Mouse (Mus musculus) lung, embryonic 14.5 days (tissue): Measurements from ENCODE around the gene Rps25. TPM values are rescaled to one million over a fixed set of nuclear protein-coding genes. Genes with fewer than 3 reads are reported as not detected.
A peak's percentile ranks its signal among the peaks of the same experiment; 100 is the strongest.
"Not testable (repeated sequence)": the region's sequence is repeated elsewhere in the genome, so short reads cannot be mapped to it uniquely, and the experiment has no call there.

ENCODE experiments used
- ATAC-seq: fragments of 200-750 bp; cut with Nextera tagmentation; 2 replicates; pipeline ENCODE4 v1.8.0; 2017; ENCODE audit warnings: mild to moderate bottlenecking, moderate TSS enrichment, moderate library complexity; ENCODE audit not compliant: insufficient read depth
- DNase-seq: peaks from one replicate; pipeline ENCODE4 v3.0.0-alpha.2; 2015
- H3K27ac ChIP-seq: fragments of 300-500 bp; sonication (generic); 2 replicates; pipeline ENCODE4 v1.5.1; 2014; ENCODE audit warnings: low read depth, mild to moderate bottlenecking, moderate library complexity
- H3K27me3 ChIP-seq: fragments of 300-500 bp; sonication (generic); 2 replicates; pipeline ENCODE4 v1.6.1; 2014; ENCODE audit warnings: low read length, control low read depth; ENCODE audit not compliant: insufficient read depth
- H3K36me3 ChIP-seq: fragments of 300-500 bp; sonication (generic); 2 replicates; pipeline ENCODE4 v1.6.1; 2014; ENCODE audit warnings: control low read depth; ENCODE audit not compliant: insufficient read depth
- H3K4me1 ChIP-seq: fragments of 300-500 bp; sonication (generic); 2 replicates; pipeline ENCODE4 v1.6.1; 2014; ENCODE audit warnings: antibody characterized with exemption, control low read depth; ENCODE audit not compliant: insufficient read depth
- H3K4me2 ChIP-seq: fragments of 300-500 bp; sonication (generic); 2 replicates; pipeline ENCODE4 v1.6.1; 2014; ENCODE audit warnings: mild to moderate bottlenecking
- H3K4me3 ChIP-seq: fragments of 300-500 bp; sonication (generic); 2 replicates; pipeline ENCODE4 v1.5.1; 2014; ENCODE audit warnings: low read depth, low read length
- H3K9ac ChIP-seq: fragments of 300-500 bp; sonication (generic); 2 replicates; pipeline ENCODE4 v1.6.1; 2014
- H3K9me3 ChIP-seq: fragments of 300-500 bp; sonication (generic); 2 replicates; pipeline ENCODE4 v1.6.1; 2016; ENCODE audit warnings: low read depth, low read length, control low read depth
- CTCF ChIP-seq: IDR thresholded peaks from 2 replicates; pipeline ENCODE4 v1.5.1; 2016; ENCODE audit warnings: antibody characterized with exemption, low read depth
- WGBS: fragments of 180-500 bp; shearing (Covaris S2); extraction: QIAGEN DNeasy Blood & Tissue Kit; methylation state at CpG from one replicate; pipeline ENCODE4 v1.1.7; 2014; 5-methylcytosine and 5-hydroxymethylcytosine counted together
- polyA plus RNA-seq: library from polyadenylated mRNA; unstranded; fragments of >200 nt; fragmentation: Nextera tagmentation; extraction: Ambion mirVana; gene quantifications from 2 replicates; pipeline ENCODE4 v1.2.1, GENCODE M21; 2014

Rps25 gene
- polyA plus RNA-seq, 1 experiment from 2014 or later, result 2,509 TPM

- H3K4me1 ChIP-seq, result 0 out of 2 replicates have a peak, but pooled peaks cover 2% of the 10 kb centered on the region
- 75% methylated on average over 4 of the region's 4 CpGs for WGBS
- TF ChIP-seq CTCF, result no peak
- H3K9me3 ChIP-seq, result no peaks in the 10 kb centered on the region
- ATAC-seq (no peak), DNase-seq (no peak)
- H3K9ac ChIP-seq, result no peak overlapping the region
- H3K27me3 ChIP-seq, result no peaks in the 10 kb centered on the region
- H3K27ac ChIP-seq, result no peak overlapping the region
- no peak overlapping the region for H3K4me3 ChIP-seq
- H3K36me3 ChIP-seq, result no peaks in the 10 kb centered on the region
- H3K4me2 ChIP-seq, result no peak overlapping the region
Measured at GRCm38 (mm10) chr9:44423576-44423975, 16.6 kb downstream of the Rps25 start.

- Histone ChIP-seq H3K4me1 (no peaks in the 10 kb centered on the region), H3K27me3 (no peaks in the 10 kb centered on the region), H3K9ac (no peak overlapping the region), H3K36me3 (no peaks in the 10 kb centered on the region), H3K4me2 (no peak overlapping the region), H3K9me3 (no peaks in the 10 kb centered on the region), H3K4me3 (no peak overlapping the region), H3K27ac (no peak overlapping the region)
- no peak for TF ChIP-seq CTCF
- ATAC-seq (no peak), DNase-seq (no peak)
- WGBS, result 35% methylated on average over 5 of the region's 5 CpGs
Measured at GRCm38 (mm10) chr9:44432577-44433185, 25.7 kb downstream of the Rps25 start.

GRCm38 (mm10) chr9:44435747-44436146, 28.8 kb downstream of the Rps25 start:
- no peak overlapping the region for H3K9ac ChIP-seq
- no peak overlapping the region for H3K27ac ChIP-seq
- H3K9me3 ChIP-seq, result no peaks in the 10 kb centered on the region
- ATAC-seq (no peak), DNase-seq (no peak)
- H3K4me1 ChIP-seq, result no peaks in the 10 kb centered on the region
- 73% methylated on average over 6 of the region's 6 CpGs for WGBS
- no peak overlapping the region for H3K4me3 ChIP-seq
- no peaks in the 10 kb centered on the region for H3K27me3 ChIP-seq
- no peak for TF ChIP-seq CTCF
- H3K36me3 ChIP-seq, result no peaks in the 10 kb centered on the region
- no peak overlapping the region for H3K4me2 ChIP-seq

GRCm38 (mm10) chr9:44440961-44441360, 34.0 kb downstream of the Rps25 start, which contains the start of gene Foxr1:
TSS of gene Foxr1 (minus strand) at chr9:44441136.
- Histone ChIP-seq H3K4me3 (no peak within 1 kb of the TSS), H3K27me3 (no peaks in the 10 kb centered on the region), H3K9ac (no peak within 1 kb of the TSS), H3K4me1 (no peaks in the 10 kb centered on the region), H3K36me3 (no peaks in the 10 kb centered on the region), H3K9me3 (no peaks in the 10 kb centered on the region), H3K27ac (no peak within 1 kb of the TSS), H3K4me2 (no peak within 1 kb of the TSS)
- ATAC-seq (no peak), DNase-seq (no peak)
- no peak for TF ChIP-seq CTCF
- 60% methylated on average over 19 of the region's 19 CpGs for WGBS

GRCm38 (mm10) chr9:44444402-44445025, 37.6 kb downstream of the Rps25 start:
- not testable (repeated sequence) for H3K9me3 ChIP-seq, H3K4me3 ChIP-seq, H3K4me2 ChIP-seq, H3K4me1 ChIP-seq, DNase-seq, H3K9ac ChIP-seq, H3K36me3 ChIP-seq, H3K27me3 ChIP-seq, ATAC-seq, H3K27ac ChIP-seq
- WGBS, result 73% methylated on average over 7 of the region's 7 CpGs

- no peaks in the 10 kb centered on the region for H3K9me3 ChIP-seq
- ATAC-seq (no peak), DNase-seq (peak; percentile 13)
Measured at GRCm38 (mm10) chr9:44450387-44450786, 43.4 kb downstream of the Rps25 start.

GRCm38 (mm10) chr9:44454132-44454890, 47.4 kb downstream of the Rps25 start:
- H3K36me3 ChIP-seq, result no peaks in the 10 kb centered on the region
- H3K4me3 ChIP-seq, result no peak overlapping the region; the same call in 1 of the 2 replicates
- peak; percentile 94 for TF ChIP-seq CTCF
- no peak overlapping the region for H3K9ac ChIP-seq
- no peaks in the 10 kb centered on the region for H3K4me1 ChIP-seq
- no peak overlapping the region for H3K27ac ChIP-seq
- H3K4me2 ChIP-seq, result peak overlapping the region; percentile 1; the same call in 1 of the 2 replicates
- 0 out of 2 replicates have a peak, but pooled peaks cover 5% of the 10 kb centered on the region for H3K27me3 ChIP-seq
- no peaks in the 10 kb centered on the region for H3K9me3 ChIP-seq
- 5% methylated on average over 14 of the region's 14 CpGs for WGBS
- ATAC-seq, result peak; percentile 93
- DNase-seq, result peak; percentile 92

More at GRCm38 (mm10) chr9:44450387-44450786, 43.4 kb downstream of the Rps25 start:
- Histone ChIP-seq H3K9ac (no peak overlapping the region), H3K4me3 (no peak overlapping the region), H3K4me1 (no peaks in the 10 kb centered on the region), H3K4me2 (no peak overlapping the region), H3K27me3 (0 out of 2 replicates have a peak, but pooled peaks cover 3% of the 10 kb centered on the region), H3K36me3 (no peaks in the 10 kb centered on the region), H3K27ac (no peak overlapping the region)
- peak; percentile 43 for TF ChIP-seq CTCF
